Mouse (Mus musculus): ENCODE measurements around the gene Lasp1. TPM values are rescaled to one million over a fixed set of nuclear protein-coding genes. Genes with fewer than 3 reads are reported as not detected.

Lasp1 gene
- polyA plus RNA-seq, 1 experiment from 2014 or later: 77.6 TPM

GRCm38 (mm10) chr11:97805662-97806612 is 7.1 kb downstream of the Lasp1 start:
- no peaks in the 10 kb centered on the region for H3K27me3 ChIP-seq (replicated peaks; ENCODE audit: control insufficient read depth, insufficient read depth, low read length)
- ATAC-seq (peak; percentile 62), DNase-seq (ENCODE audit: low spot score) (peak; percentile 61)
- H3K9ac ChIP-seq (ENCODE audit: low read length): peak overlapping the region; percentile 40; the same call in 1 of the 2 replicates
- H3K4me2 ChIP-seq (ENCODE audit: low read length): peak overlapping the region; percentile 27
- peaks cover 34% of the 10 kb centered on the region for H3K36me3 ChIP-seq (ENCODE audit: control insufficient read depth, insufficient read depth, low read length)
- H3K9me3 ChIP-seq (replicated peaks; ENCODE audit: control insufficient read depth, low read length): no peaks in the 10 kb centered on the region
- peaks cover 68% of the 10 kb centered on the region for H3K4me1 ChIP-seq (ENCODE audit: control insufficient read depth, insufficient read depth, low read length)
- WGBS: 42% methylated on average over 15 of the region's 15 CpGs
- no peak overlapping the region for H3K4me3 ChIP-seq (ENCODE audit: low read depth, low read length)
- H3K27ac ChIP-seq (ENCODE audit: low read depth, low read length): peak overlapping the region; percentile 70

GRCm38 (mm10) chr11:97806613-97806964 is 7.8 kb downstream of the Lasp1 start:
- Histone ChIP-seq H3K27me3 (replicated peaks; ENCODE audit: control insufficient read depth, insufficient read depth, low read length) (no peaks in the 10 kb centered on the region), H3K36me3 (ENCODE audit: control insufficient read depth, insufficient read depth, low read length) (peaks cover 34% of the 10 kb centered on the region), H3K4me2 (ENCODE audit: low read length) (0 out of 2 replicates have a peak overlapping the region, but pooled peaks have one; percentile 27), H3K27ac (ENCODE audit: low read depth, low read length) (no peak overlapping the region), H3K9me3 (replicated peaks; ENCODE audit: control insufficient read depth, low read length) (no peaks in the 10 kb centered on the region), H3K9ac (ENCODE audit: low read length) (no peak overlapping the region), H3K4me3 (ENCODE audit: low read depth, low read length) (no peak overlapping the region), H3K4me1 (ENCODE audit: control insufficient read depth, insufficient read depth, low read length) (peaks cover 67% of the 10 kb centered on the region)
- DNase-seq (ENCODE audit: low spot score) (no peak), ATAC-seq (no peak)
- 78% methylated on average over 7 of the region's 7 CpGs for WGBS

GRCm38 (mm10) chr11:97807626-97808025 is 8.8 kb downstream of the Lasp1 start:
- H3K4me3 ChIP-seq (ENCODE audit: low read depth, low read length): no peak overlapping the region
- 43% methylated on average over 6 of the region's 6 CpGs for WGBS
- no peaks in the 10 kb centered on the region for H3K27me3 ChIP-seq (replicated peaks; ENCODE audit: control insufficient read depth, insufficient read depth, low read length)
- no peaks in the 10 kb centered on the region for H3K9me3 ChIP-seq (replicated peaks; ENCODE audit: control insufficient read depth, low read length)
- H3K4me1 ChIP-seq (ENCODE audit: control insufficient read depth, insufficient read depth, low read length): peaks cover 66% of the 10 kb centered on the region
- H3K36me3 ChIP-seq (ENCODE audit: control insufficient read depth, insufficient read depth, low read length): peaks cover 34% of the 10 kb centered on the region
- no peak overlapping the region for H3K27ac ChIP-seq (ENCODE audit: low read depth, low read length)
- no peak for ATAC-seq
- DNase-seq (ENCODE audit: low spot score): no peak
- H3K4me2 ChIP-seq (ENCODE audit: low read length): no peak overlapping the region
- no peak overlapping the region for H3K9ac ChIP-seq (ENCODE audit: low read length)

GRCm38 (mm10) chr11:97808093-97808492 is 9.3 kb downstream of the Lasp1 start:
- Histone ChIP-seq H3K27me3 (replicated peaks; ENCODE audit: control insufficient read depth, insufficient read depth, low read length) (no peaks in the 10 kb centered on the region), H3K4me1 (ENCODE audit: control insufficient read depth, insufficient read depth, low read length) (peaks cover 71% of the 10 kb centered on the region), H3K4me2 (ENCODE audit: low read length) (no peak overlapping the region), H3K27ac (ENCODE audit: low read depth, low read length) (no peak overlapping the region), H3K4me3 (ENCODE audit: low read depth, low read length) (no peak overlapping the region), H3K9ac (ENCODE audit: low read length) (no peak overlapping the region), H3K36me3 (ENCODE audit: control insufficient read depth, insufficient read depth, low read length) (peaks cover 34% of the 10 kb centered on the region), H3K9me3 (replicated peaks; ENCODE audit: control insufficient read depth, low read length) (no peaks in the 10 kb centered on the region)
- WGBS: 50% methylated on average over 2 of the region's 2 CpGs
- DNase-seq (ENCODE audit: low spot score): peak; percentile 57
- no peak for ATAC-seq

GRCm38 (mm10) chr11:97808621-97809234 is 9.9 kb downstream of the Lasp1 start:
- Histone ChIP-seq H3K4me3 (ENCODE audit: low read depth, low read length) (no peak overlapping the region), H3K4me2 (ENCODE audit: low read length) (no peak overlapping the region), H3K4me1 (ENCODE audit: control insufficient read depth, insufficient read depth, low read length) (peaks cover 77% of the 10 kb centered on the region), H3K27me3 (replicated peaks; ENCODE audit: control insufficient read depth, insufficient read depth, low read length) (no peaks in the 10 kb centered on the region), H3K9ac (ENCODE audit: low read length) (no peak overlapping the region), H3K27ac (ENCODE audit: low read depth, low read length) (peak overlapping the region; percentile 27), H3K36me3 (ENCODE audit: control insufficient read depth, insufficient read depth, low read length) (peaks cover 34% of the 10 kb centered on the region), H3K9me3 (replicated peaks; ENCODE audit: control insufficient read depth, low read length) (no peaks in the 10 kb centered on the region)
- DNase-seq (ENCODE audit: low spot score): peak; percentile 48
- no peak for ATAC-seq
- 49% methylated on average over 5 of the region's 5 CpGs for WGBS

- Histone ChIP-seq H3K9ac (ENCODE audit: low read length) (no peak overlapping the region), H3K36me3 (ENCODE audit: control insufficient read depth, insufficient read depth, low read length) (peaks cover 40% of the 10 kb centered on the region), H3K9me3 (replicated peaks; ENCODE audit: control insufficient read depth, low read length) (no peaks in the 10 kb centered on the region), H3K4me1 (ENCODE audit: control insufficient read depth, insufficient read depth, low read length) (peaks cover 74% of the 10 kb centered on the region), H3K4me2 (ENCODE audit: low read length) (no peak overlapping the region), H3K27ac (ENCODE audit: low read depth, low read length) (peak overlapping the region; percentile 27), H3K27me3 (replicated peaks; ENCODE audit: control insufficient read depth, insufficient read depth, low read length) (no peaks in the 10 kb centered on the region), H3K4me3 (ENCODE audit: low read depth, low read length) (no peak overlapping the region)
- DNase-seq (ENCODE audit: low spot score) (no peak), ATAC-seq (no peak)
- WGBS: 78% methylated on average over 7 of the region's 7 CpGs
Observed at GRCm38 (mm10) chr11:97809235-97810121, 10.7 kb downstream of the Lasp1 start.

GRCm38 (mm10) chr11:97810356-97810755 is 11.6 kb downstream of the Lasp1 start:
- no peaks in the 10 kb centered on the region for H3K27me3 ChIP-seq (replicated peaks; ENCODE audit: control insufficient read depth, insufficient read depth, low read length)
- peaks cover 46% of the 10 kb centered on the region for H3K36me3 ChIP-seq (ENCODE audit: control insufficient read depth, insufficient read depth, low read length)
- no peak for ATAC-seq
- 79% methylated on average over 7 of the region's 7 CpGs for whole genome bisulfite sequencing
- no peak overlapping the region for H3K27ac ChIP-seq (ENCODE audit: low read depth, low read length)
- no peak for DNase-seq (ENCODE audit: low spot score)
- no peak overlapping the region for H3K4me2 ChIP-seq (ENCODE audit: low read length)
- no peak overlapping the region for H3K9ac ChIP-seq (ENCODE audit: low read length)
- no peaks in the 10 kb centered on the region for H3K9me3 ChIP-seq (replicated peaks; ENCODE audit: control insufficient read depth, low read length)
- no peak overlapping the region for H3K4me3 ChIP-seq (ENCODE audit: low read depth, low read length)
- peaks cover 65% of the 10 kb centered on the region for H3K4me1 ChIP-seq (ENCODE audit: control insufficient read depth, insufficient read depth, low read length)

- Histone ChIP-seq H3K9me3 (replicated peaks; ENCODE audit: control insufficient read depth, low read length) (no peaks in the 10 kb centered on the region), H3K27ac (ENCODE audit: low read depth, low read length) (no peak overlapping the region), H3K27me3 (replicated peaks; ENCODE audit: control insufficient read depth, insufficient read depth, low read length) (no peaks in the 10 kb centered on the region), H3K36me3 (ENCODE audit: control insufficient read depth, insufficient read depth, low read length) (peaks cover 52% of the 10 kb centered on the region), H3K4me3 (ENCODE audit: low read depth, low read length) (no peak overlapping the region), H3K9ac (ENCODE audit: low read length) (peak overlapping the region; percentile 7; the same call in 1 of the 2 replicates), H3K4me2 (ENCODE audit: low read length) (no peak overlapping the region), H3K4me1 (ENCODE audit: control insufficient read depth, insufficient read depth, low read length) (peaks cover 59% of the 10 kb centered on the region)
- DNase-seq (ENCODE audit: low spot score): no peak
- ATAC-seq: no peak
- 1% methylated on average over 3 of the region's 3 CpGs for WGBS
Observed at GRCm38 (mm10) chr11:97810970-97811369, 12.2 kb downstream of the Lasp1 start.

Measured in forebrain, embryonic 14.5 days (tissue).